ENCODE assay signal across 8 mouse cellular contexts in the genomic region with DNA sequence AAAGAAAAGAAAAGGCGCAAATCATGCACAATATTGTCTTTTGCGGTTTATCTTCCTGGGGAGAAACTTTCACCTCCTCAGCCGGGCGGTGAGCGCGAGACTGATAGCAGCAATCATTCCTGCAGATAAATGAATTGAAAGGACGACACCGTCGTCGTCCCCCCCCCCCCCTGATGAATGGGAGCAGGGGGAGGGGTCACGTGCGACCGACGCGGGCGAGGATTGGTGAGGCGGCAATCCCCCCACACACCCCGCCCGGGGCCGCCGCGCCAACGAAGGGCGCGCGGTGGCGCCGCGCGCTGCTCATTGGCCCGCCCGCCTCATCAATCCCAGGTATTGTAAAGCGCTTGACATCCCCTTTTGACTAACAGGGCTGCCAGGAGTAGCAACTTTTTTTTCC. TPM values are rescaled to one million over a fixed set of nuclear protein-coding genes. Genes with fewer than 3 reads are reported as not detected.
DNase-seq lines count a peak whose midpoint lies in the region; ATAC-seq and TF ChIP-seq lines count a peak whose summit lies in the region.

A gene (minus strand): TSS at position 147 of the 400 bp plus-strand sequence.

- peak within 1 kb of the TSS; percentile 0; the same call in 1 of the 2 replicates for H3K4me2 ChIP-seq in kidney, embryonic 14.5 days (replicated peaks; ENCODE audit: low read depth, low read length)
- peak within 1 kb of the TSS; percentile 28 for H3K4me2 ChIP-seq in limb, embryonic 14.5 days (replicated peaks; ENCODE audit: low read depth, low read length, severe bottlenecking)
- peak within 1 kb of the TSS; percentile 44 for H3K4me2 ChIP-seq in stomach, embryonic 15.5 days

- WGBS in kidney, embryonic 14.5 days, result 1% methylated on average over 33 of the region's 33 CpGs
- WGBS in forebrain, embryonic 10.5 days, result 0% methylated on average over 33 of the region's 33 CpGs
- WGBS in limb, embryonic 14.5 days, result 0% methylated on average over 12 of the region's 33 CpGs
- under 1% methylated on average over 32 of the region's 33 CpGs for WGBS in stomach, embryonic 15.5 days

- TF ChIP-seq POLR2A in brain, embryonic 14.5 days (IDR thresholded peaks at IDR 0.05; ENCODE audit: borderline replicate concordance, extremely low read depth, insufficient read depth, insufficient read length, poor library complexity, severe bottlenecking), result peak; percentile 31; the same call in 1 of the 2 replicates
- no peak for TF ChIP-seq POLR2A in limb, embryonic 14.5 days (IDR thresholded peaks at IDR 0.05; ENCODE audit: borderline replicate concordance, extremely low read depth, insufficient read depth, insufficient read length)

- no peaks in the 10 kb centered on the region for H3K4me1 ChIP-seq in kidney, embryonic 14.5 days (ENCODE audit: control insufficient read depth, insufficient read depth, low read length)
- H3K4me1 ChIP-seq in forebrain, embryonic 10.5 days, result peaks cover 81% of the 10 kb centered on the region
- H3K4me1 ChIP-seq in limb, embryonic 14.5 days (ENCODE audit: control insufficient read depth, insufficient read depth, low read length), result peaks cover 3% of the 10 kb centered on the region; the same call in 1 of the 2 replicates
- peaks cover 15% of the 10 kb centered on the region for H3K4me1 ChIP-seq in stomach, embryonic 15.5 days

- ATAC-seq in kidney, embryonic 14.5 days (ENCODE audit: low FRiP score, low TSS enrichment), result no peak
- ATAC-seq in limb, embryonic 14.5 days (ENCODE audit: low FRiP score, low read depth), result peak; percentile 53; the same call in 1 of the 2 replicates
- no peak for ATAC-seq in stomach, embryonic 15.5 days (ENCODE audit: insufficient read depth, low FRiP score, low read depth)

- H3K27ac ChIP-seq in kidney, embryonic 14.5 days (ENCODE audit: low read depth, low read length), result no peak within 1 kb of the TSS
- peak within 1 kb of the TSS; percentile 98 for H3K27ac ChIP-seq in forebrain, embryonic 10.5 days
- no peak within 1 kb of the TSS for H3K27ac ChIP-seq in limb, embryonic 14.5 days (replicated peaks; ENCODE audit: low read depth, low read length)
- H3K27ac ChIP-seq in stomach, embryonic 15.5 days, result no peak within 1 kb of the TSS

- peaks cover 91% of the 10 kb centered on the region for H3K27me3 ChIP-seq in kidney, embryonic 14.5 days (ENCODE audit: control insufficient read depth, insufficient read depth, low read length)
- H3K27me3 ChIP-seq in forebrain, embryonic 10.5 days (ENCODE audit: poor library complexity, severe bottlenecking), result peaks cover 100% of the 10 kb centered on the region
- peaks cover 92% of the 10 kb centered on the region for H3K27me3 ChIP-seq in limb, embryonic 14.5 days (ENCODE audit: control insufficient read depth, insufficient read depth, low read length)
- peaks cover 86% of the 10 kb centered on the region for H3K27me3 ChIP-seq in stomach, embryonic 15.5 days (replicated peaks)

- peak within 1 kb of the TSS; percentile 17 for H3K4me3 ChIP-seq in kidney, embryonic 14.5 days (ENCODE audit: low read length)
- peak within 1 kb of the TSS; percentile 85 for H3K4me3 ChIP-seq in forebrain, embryonic 10.5 days
- H3K4me3 ChIP-seq in limb, embryonic 14.5 days (replicated peaks; ENCODE audit: low read length), result peak within 1 kb of the TSS; percentile 22
- H3K4me3 ChIP-seq in stomach, embryonic 15.5 days (replicated peaks), result peak within 1 kb of the TSS; percentile 24

- H3K9me3 ChIP-seq in kidney, embryonic 14.5 days (ENCODE audit: control insufficient read depth, low read length), result no peaks in the 10 kb centered on the region
- H3K9me3 ChIP-seq in forebrain, embryonic 10.5 days, result no peaks in the 10 kb centered on the region
- no peaks in the 10 kb centered on the region for H3K9me3 ChIP-seq in limb, embryonic 14.5 days (ENCODE audit: control insufficient read depth, low read length)
- no peaks in the 10 kb centered on the region for H3K9me3 ChIP-seq in stomach, embryonic 15.5 days

- no peak for TF ChIP-seq CTCF in brain, embryonic 14.5 days (IDR thresholded peaks at IDR 0.05; ENCODE audit: borderline replicate concordance, extremely low read depth, insufficient read depth, insufficient read length)

- H3K36me3 ChIP-seq in kidney, embryonic 14.5 days (ENCODE audit: control insufficient read depth, insufficient read depth, low read length), result no peaks in the 10 kb centered on the region
- H3K36me3 ChIP-seq in forebrain, embryonic 10.5 days (replicated peaks), result peaks cover 37% of the 10 kb centered on the region
- no peaks in the 10 kb centered on the region for H3K36me3 ChIP-seq in limb, embryonic 14.5 days (ENCODE audit: control insufficient read depth, insufficient read depth, low read length)
- H3K36me3 ChIP-seq in stomach, embryonic 15.5 days, result no peaks in the 10 kb centered on the region

- no peak for DNase-seq in kidney, adult 8-10 months
- DNase-seq in brain, embryonic 14.5 days (ENCODE audit: low read depth), result peak; percentile 96
- peak; percentile 84 for DNase-seq in forebrain, embryonic 10.5 days (ENCODE audit: extremely low spot score, low spot score)
- DNase-seq in limb, embryonic 14.5 days (ENCODE audit: low spot score), result no peak
- DNase-seq in kidney, adult 18-20 months, result no peak
- DNase-seq in testis, postnatal 14 days (ENCODE audit: low spot score), result no peak

- no peak within 1 kb of the TSS for H3K9ac ChIP-seq in kidney, embryonic 14.5 days (ENCODE audit: low read depth, low read length)
- no peak within 1 kb of the TSS for H3K9ac ChIP-seq in limb, embryonic 14.5 days (ENCODE audit: low read depth, low read length, severe bottlenecking)
- no peak within 1 kb of the TSS for H3K9ac ChIP-seq in stomach, embryonic 15.5 days

RNA-seq across cellular contexts. Expression of the gene that starts here (rescaled TPM):
- polyA plus RNA-seq in kidney, embryonic 14.5 days (2014; fragmentation: Nextera tagmentation; extraction: Ambion mirVana), result 0.04 TPM in 1 of 2 replicates, not detected in the other
- 576 and 642 TPM in 2 replicates for polyA plus RNA-seq in brain, embryonic 14.5 days (2012; rRNA removed)
- 6.2 and 8.9 TPM in 2 replicates for polyA plus RNA-seq in forebrain, embryonic 10.5 days (2016; fragmentation: Nextera tagmentation; extraction: Ambion mirVana)
- polyA plus RNA-seq in limb, embryonic 14.5 days (2012; rRNA removed), result 6.0 and 14.6 TPM in 2 replicates
- polyA plus RNA-seq in limb, embryonic 14.5 days (2014; fragmentation: Nextera tagmentation; extraction: Ambion mirVana), result 0.21 and 0.23 TPM in 2 replicates
- polyA plus RNA-seq in stomach, embryonic 15.5 days (2015; fragmentation: Nextera tagmentation; extraction: Ambion mirVana), result 0.04 TPM in 1 of 2 replicates, not detected in the other

Comparison
In these comparisons a context has a peak if more than half of its experiments do, and no peak if none do; other contexts are left out.
1. RNA of the gene that starts here (polyA plus RNA-seq): 576 to 642 TPM in brain, embryonic 14.5 days; 6.2 to 8.9 TPM in forebrain, embryonic 10.5 days, 0.21 to 14.6 TPM in limb, embryonic 14.5 days, 0.04 TPM in kidney, embryonic 14.5 days and 0.04 TPM in stomach, embryonic 15.5 days; every median in the first group is over 10 times any median in the second.
2. H3K4me3 ChIP-seq: peak in every context shown above with its lines; median percentile 85 in forebrain, embryonic 10.5 days; 24 in stomach, embryonic 15.5 days; 22 in limb, embryonic 14.5 days; 17 in kidney, embryonic 14.5 days.
3. DNase-seq: peak in brain, embryonic 14.5 days (single experiment) and forebrain, embryonic 10.5 days (single experiment); none in kidney, adult 8-10 months (0 of 2), limb, embryonic 14.5 days (single experiment), kidney, adult 18-20 months (single experiment) and testis, postnatal 14 days (single experiment).
4. Peak in every context shown above with its lines, with median percentiles within 50 percentile points of each other: H3K4me2 ChIP-seq.